Comparison of ENCODE assay signal across 9 mouse cellular contexts in genomic region chr3:105392611-105393514, GRCm38 (mm10). TPM values are rescaled to one million over a fixed set of nuclear protein-coding genes. Genes with fewer than 3 reads are reported as not detected.
DNase-seq lines count a peak whose midpoint lies in the region; ATAC-seq and TF ChIP-seq lines count a peak whose summit lies in the region.
"Had no signal": no experiment of that assay in that cellular context is flagged by ENCODE, and none has a peak within 500 bp of the region (broad histone marks: within the 10 kb centered on the region; RNA-seq: fewer than 3 reads in every experiment).

No protein-coding gene starts in this region.

- H3K27me3 ChIP-seq in forebrain, postnatal 0 days (ENCODE audit: insufficient read depth, low read length), result no peaks in the 10 kb centered on the region
- H3K27me3 ChIP-seq in kidney, embryonic 15.5 days, result 0 out of 2 replicates have a peak, but pooled peaks cover 3% of the 10 kb centered on the region
- no peaks in the 10 kb centered on the region for H3K27me3 ChIP-seq in midbrain, embryonic 13.5 days

- H3K9ac ChIP-seq in forebrain, postnatal 0 days, result no peak overlapping the region
- H3K9ac ChIP-seq in kidney, embryonic 15.5 days, result no peak overlapping the region
- H3K9ac ChIP-seq in midbrain, embryonic 13.5 days (replicated peaks), result no peak overlapping the region

- no peak overlapping the region for H3K27ac ChIP-seq in forebrain, postnatal 0 days (ENCODE audit: low read depth, low read length)
- H3K27ac ChIP-seq in kidney, embryonic 15.5 days, result peak overlapping the region; percentile 63
- peak overlapping the region; percentile 14; the same call in 1 of the 2 replicates for H3K27ac ChIP-seq in midbrain, embryonic 13.5 days

- H3K4me1 ChIP-seq in forebrain, postnatal 0 days (ENCODE audit: insufficient read depth), result no peaks in the 10 kb centered on the region
- peaks cover 8% of the 10 kb centered on the region; the same call in 1 of the 2 replicates for H3K4me1 ChIP-seq in kidney, embryonic 15.5 days
- H3K4me1 ChIP-seq in midbrain, embryonic 13.5 days (replicated peaks), result peaks cover 6% of the 10 kb centered on the region; the same call in 1 of the 2 replicates
- H3K4me1 ChIP-seq: megakaryocyte, embryonic 14.5 days had no signal

- no peaks in the 10 kb centered on the region for H3K9me3 ChIP-seq in forebrain, postnatal 0 days (ENCODE audit: low read length)
- no peaks in the 10 kb centered on the region for H3K9me3 ChIP-seq in kidney, embryonic 15.5 days (replicated peaks)
- H3K9me3 ChIP-seq in midbrain, embryonic 13.5 days, result no peaks in the 10 kb centered on the region

- no peak overlapping the region for H3K4me2 ChIP-seq in forebrain, postnatal 0 days (ENCODE audit: low read depth)
- H3K4me2 ChIP-seq in kidney, embryonic 15.5 days, result no peak overlapping the region
- H3K4me2 ChIP-seq in midbrain, embryonic 13.5 days (replicated peaks), result no peak overlapping the region

- 24% methylated on average over 8 of the region's 8 CpGs for WGBS in forebrain, postnatal 0 days
- 56% methylated on average over 8 of the region's 8 CpGs for WGBS in kidney, embryonic 15.5 days
- WGBS in midbrain, embryonic 13.5 days, result 36% methylated on average over 8 of the region's 8 CpGs

- no peak for ATAC-seq in forebrain, postnatal 0 days
- peak; percentile 56; the same call in 1 of the 2 replicates for ATAC-seq in kidney, embryonic 15.5 days (replicated peaks; ENCODE audit: low FRiP score)
- ATAC-seq in midbrain, embryonic 13.5 days, result 0 out of 2 replicates have a peak, but pooled peaks have one; percentile 24

- H3K36me3 ChIP-seq in forebrain, postnatal 0 days (ENCODE audit: insufficient read depth), result no peaks in the 10 kb centered on the region
- H3K36me3 ChIP-seq in kidney, embryonic 15.5 days, result no peaks in the 10 kb centered on the region
- no peaks in the 10 kb centered on the region for H3K36me3 ChIP-seq in midbrain, embryonic 13.5 days

- peak; percentile 16 to 38 for DNase-seq in layer of hippocampus, adult 18-20 months (ENCODE audit: low spot score in 2 of 2)
- DNase-seq in layer of hippocampus, postnatal 25 days (ENCODE audit: extremely low spot score in 1 of 2, low spot score in 1 of 2), result no peak
- peak; percentile 74 to 83 for DNase-seq in adrenal gland, adult 18-20 months (ENCODE audit: low spot score in 2 of 2)
- peak; percentile 56 for DNase-seq in forebrain, postnatal 0 days
- no peak for DNase-seq in thymus, postnatal 10 days (ENCODE audit: low spot score in 2 of 2)
- no peak for DNase-seq in thymus, postnatal 0 days (ENCODE audit: low spot score)

- H3K4me3 ChIP-seq in forebrain, postnatal 0 days (ENCODE audit: low read depth, low read length), result no peak overlapping the region
- no peak overlapping the region for H3K4me3 ChIP-seq in kidney, embryonic 15.5 days (replicated peaks)
- no peak overlapping the region for H3K4me3 ChIP-seq in midbrain, embryonic 13.5 days (replicated peaks)
- H3K4me3 ChIP-seq: megakaryocyte, embryonic 14.5 days had no signal

- no peak for TF ChIP-seq CTCF in forebrain, postnatal 0 days (IDR thresholded peaks at IDR 0.05; ENCODE audit: low read depth)

RNA-seq across cellular contexts. Expression of gene Kcnd3, which starts 59.3 kb away (rescaled TPM):
- total RNA-seq in layer of hippocampus, adult 18-20 months (2021), result 10 to 100 TPM; 61.6 to 63.9 TPM
- 10 to 100 TPM; 50.9 to 53.7 TPM for total RNA-seq in layer of hippocampus, postnatal 25 days (2021)
- 1 to 10 TPM; 4.2 to 9.3 TPM for total RNA-seq in adrenal gland, adult 18-20 months (2021)
- 34.8 and 48.9 TPM in 2 replicates for total RNA-seq in forebrain, postnatal 0 days (2014; rRNA removed)
- 4.4 and 7.5 TPM in 2 replicates for polyA plus RNA-seq in forebrain, postnatal 0 days (2015; fragmentation: Nextera tagmentation; extraction: Ambion mirVana)
- 2.3 and 2.4 TPM in 2 replicates for polyA plus RNA-seq in kidney, embryonic 15.5 days (2015; fragmentation: Nextera tagmentation; extraction: Ambion mirVana)
- 8.1 and 10.2 TPM in 2 replicates for polyA plus RNA-seq in midbrain, embryonic 13.5 days (2015; fragmentation: Nextera tagmentation; extraction: Ambion mirVana)
- polyA plus RNA-seq in thymus, postnatal 0 days (2015; fragmentation: Nextera tagmentation; extraction: Ambion mirVana), result 0.05 TPM in 2 replicates

Comparison
In these comparisons a context has a peak if more than half of its experiments do, and no peak if none do; other contexts are left out.
1. DNase-seq: peak in layer of hippocampus, adult 18-20 months (2 of 2), adrenal gland, adult 18-20 months (2 of 2) and forebrain, postnatal 0 days (single experiment); none in layer of hippocampus, postnatal 25 days (0 of 2), thymus, postnatal 10 days (0 of 2) and thymus, postnatal 0 days (single experiment).